Mouse (Mus musculus) heart, embryonic 11.5 days (tissue): ENCODE data around the gene Ttc32. TPM values are rescaled to one million over a fixed set of nuclear protein-coding genes. Genes with fewer than 3 reads are reported as not detected.

ENCODE experiments used
- ATAC-seq: fragments of 200-750 bp; cut with Nextera tagmentation; replicated peaks from 2 replicates; pipeline ENCODE4 v1.8.0; 2017; ENCODE audit warnings: moderate library complexity; ENCODE audit not compliant: insufficient number of reproducible peaks, low FRiP score, low TSS enrichment
- H3K27ac ChIP-seq: fragments of 300-500 bp; sonication (generic); 2 replicates; pipeline ENCODE4 v1.5.1; 2014; ENCODE audit warnings: mild to moderate bottlenecking, low read depth, low read length
- H3K27me3 ChIP-seq: fragments of 300-500 bp; sonication (generic); 2 replicates; pipeline ENCODE4 v1.6.1; 2014; ENCODE audit warnings: mild to moderate bottlenecking, low read length, mixed read lengths; ENCODE audit not compliant: control insufficient read depth, insufficient read depth
- H3K36me3 ChIP-seq: fragments of 300-500 bp; sonication (generic); 2 replicates; pipeline ENCODE4 v1.6.1; 2014; ENCODE audit warnings: mild to moderate bottlenecking, low read length, moderate library complexity, mixed read lengths; ENCODE audit not compliant: control insufficient read depth, insufficient read depth
- H3K4me1 ChIP-seq: fragments of 300-500 bp; sonication (generic); 2 replicates; pipeline ENCODE4 v1.6.1; 2014; ENCODE audit warnings: low read length; ENCODE audit not compliant: control insufficient read depth, insufficient read depth
- H3K4me2 ChIP-seq: fragments of 300-500 bp; sonication (generic); 2 replicates; pipeline ENCODE4 v1.6.1; 2014; ENCODE audit warnings: mild to moderate bottlenecking, moderate library complexity
- H3K4me3 ChIP-seq: fragments of 300-500 bp; sonication (generic); 2 replicates; pipeline ENCODE4 v1.5.1; 2014; ENCODE audit warnings: low read depth, low read length
- H3K9ac ChIP-seq: fragments of 300-500 bp; sonication (generic); 2 replicates; pipeline ENCODE4 v1.6.1; 2014; ENCODE audit warnings: mild to moderate bottlenecking, low read depth, low read length, moderate library complexity
- H3K9me3 ChIP-seq: fragments of 300-500 bp; sonication (generic); replicated peaks from 2 replicates; pipeline ENCODE4 v1.6.1; 2016; ENCODE audit warnings: low read length; ENCODE audit not compliant: control insufficient read depth
- WGBS: fragments of 180-500 bp; shearing (Covaris S2); extraction: QIAGEN DNeasy Blood & Tissue Kit; methylation state at CpG from one replicate; pipeline ENCODE4 v1.1.7; 2014; ENCODE audit not compliant: insufficient replicate concordance; 5-methylcytosine and 5-hydroxymethylcytosine counted together
- polyA plus RNA-seq: library from polyadenylated mRNA; unstranded; fragments of >200 nt; fragmentation: Nextera tagmentation; extraction: Ambion mirVana; gene quantifications from 2 replicates; pipeline ENCODE4 v1.2.1, GENCODE M21; 2014

The Ttc32 gene
- 13.2 and 13.7 TPM in 2 replicates for polyA plus RNA-seq

DNA sequence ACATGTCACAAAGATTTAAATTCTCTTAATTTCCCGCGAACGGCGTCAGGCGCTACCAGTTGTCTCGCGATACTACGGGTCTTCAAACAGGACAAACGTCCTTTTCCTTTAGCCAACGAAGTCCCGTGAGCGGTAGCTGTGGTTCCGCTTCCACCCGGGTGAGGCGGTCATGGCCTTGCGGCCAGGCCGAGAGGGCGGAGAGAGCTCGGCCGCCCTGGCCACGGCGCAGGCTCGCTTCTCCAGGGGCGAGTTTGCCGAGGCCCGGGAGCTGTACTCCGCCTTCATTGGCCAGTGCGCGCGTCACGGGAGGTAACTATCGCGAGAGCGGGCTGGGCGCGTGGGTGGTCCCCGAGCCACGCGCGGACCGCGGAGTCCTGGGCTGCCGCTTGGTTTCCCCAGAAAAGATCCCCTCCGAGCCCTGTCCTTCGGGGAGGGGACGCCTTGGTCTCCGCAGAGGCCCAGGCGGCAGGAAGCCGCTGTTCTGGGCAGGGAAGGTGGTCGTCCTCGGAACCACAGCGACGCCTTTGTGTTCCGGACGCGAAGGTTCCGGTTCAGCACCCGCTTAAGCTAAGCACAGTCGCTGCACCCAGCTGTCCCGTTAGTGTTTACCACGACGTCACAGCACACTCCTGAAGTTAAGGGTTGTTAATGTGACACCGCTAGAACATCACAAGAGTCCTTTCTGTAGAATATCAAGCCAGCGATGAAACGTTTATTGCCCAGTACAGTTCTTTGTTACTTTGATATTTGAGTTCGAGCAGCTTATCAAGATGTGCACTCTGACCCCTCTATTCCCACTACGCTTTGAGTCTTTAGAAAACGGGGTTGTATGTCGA, at the start of gene Ttc32:
Ttc32 (plus strand) TSS at position 110 of the 836 bp plus-strand sequence.
- H3K9ac ChIP-seq: peak within 1 kb of the TSS; percentile 96
- WGBS: under 1% methylated on average over 69 of the region's 69 CpGs
- H3K4me3 ChIP-seq: peak within 1 kb of the TSS; percentile 69
- H3K9me3 ChIP-seq: no peaks in the 10 kb centered on the region
- no peaks in the 10 kb centered on the region for H3K27me3 ChIP-seq
- peak within 1 kb of the TSS; percentile 74 for H3K4me2 ChIP-seq
- ATAC-seq: peak; percentile 93
- peak within 1 kb of the TSS; percentile 97 for H3K27ac ChIP-seq
- no peaks in the 10 kb centered on the region for H3K4me1 ChIP-seq
- no peaks in the 10 kb centered on the region for H3K36me3 ChIP-seq

DNA sequence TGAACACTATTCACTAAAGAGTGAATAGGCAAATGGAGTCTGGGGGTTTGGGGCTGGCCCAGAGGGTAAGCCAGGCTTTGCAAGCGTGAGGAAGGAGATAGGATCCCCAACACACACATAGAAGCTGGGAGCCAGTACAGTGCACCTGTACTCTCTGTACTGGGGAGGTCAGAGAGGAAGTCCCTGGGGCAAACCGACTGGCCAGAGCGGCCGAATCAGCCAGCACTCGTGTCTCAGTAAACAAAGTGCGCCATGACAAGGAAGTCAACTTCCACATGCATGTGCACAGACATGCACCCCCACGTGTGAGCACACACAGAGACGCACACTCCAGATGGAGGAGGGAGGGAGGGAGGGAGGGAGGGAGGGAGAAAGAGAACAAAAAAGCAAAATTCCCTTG, 36.6 kb upstream of the Ttc32 start:
- H3K27me3 ChIP-seq: no peaks in the 10 kb centered on the region
- no peak overlapping the region for H3K9ac ChIP-seq
- ATAC-seq: no peak
- H3K4me3 ChIP-seq: no peak overlapping the region
- no peak overlapping the region for H3K27ac ChIP-seq
- H3K4me2 ChIP-seq: no peak overlapping the region
- H3K4me1 ChIP-seq: no peaks in the 10 kb centered on the region
- 88% methylated on average over 8 of the region's 8 CpGs for WGBS
- H3K9me3 ChIP-seq: no peaks in the 10 kb centered on the region
- no peaks in the 10 kb centered on the region for H3K36me3 ChIP-seq

DNA sequence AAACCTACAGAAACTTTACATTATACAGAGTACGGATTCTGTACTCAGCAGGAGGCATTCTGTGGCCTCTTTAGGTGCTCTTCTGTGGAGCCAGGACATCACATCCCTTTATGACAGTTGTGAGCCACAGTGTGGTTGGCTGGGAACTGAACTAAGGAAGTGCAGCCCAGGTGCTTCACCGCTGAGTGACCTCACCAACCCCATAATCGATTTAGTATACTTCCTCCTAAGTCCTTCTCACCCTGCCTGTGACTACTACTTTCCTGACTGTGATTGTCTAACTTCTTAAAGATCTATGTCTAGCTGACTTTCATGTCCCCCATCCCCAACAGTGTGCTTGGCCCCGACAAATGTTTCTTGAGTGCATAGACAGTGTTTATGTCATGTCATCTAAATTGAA, 31.5 kb upstream of the Ttc32 start:
- no peak overlapping the region for H3K4me2 ChIP-seq
- no peak for ATAC-seq
- H3K9me3 ChIP-seq: no peaks in the 10 kb centered on the region
- H3K9ac ChIP-seq: no peak overlapping the region
- H3K36me3 ChIP-seq: no peaks in the 10 kb centered on the region
- H3K4me3 ChIP-seq: no peak overlapping the region
- WGBS: 89% methylated on average over 4 of the region's 4 CpGs
- H3K4me1 ChIP-seq: no peaks in the 10 kb centered on the region
- H3K27me3 ChIP-seq: no peaks in the 10 kb centered on the region
- H3K27ac ChIP-seq: no peak overlapping the region

DNA sequence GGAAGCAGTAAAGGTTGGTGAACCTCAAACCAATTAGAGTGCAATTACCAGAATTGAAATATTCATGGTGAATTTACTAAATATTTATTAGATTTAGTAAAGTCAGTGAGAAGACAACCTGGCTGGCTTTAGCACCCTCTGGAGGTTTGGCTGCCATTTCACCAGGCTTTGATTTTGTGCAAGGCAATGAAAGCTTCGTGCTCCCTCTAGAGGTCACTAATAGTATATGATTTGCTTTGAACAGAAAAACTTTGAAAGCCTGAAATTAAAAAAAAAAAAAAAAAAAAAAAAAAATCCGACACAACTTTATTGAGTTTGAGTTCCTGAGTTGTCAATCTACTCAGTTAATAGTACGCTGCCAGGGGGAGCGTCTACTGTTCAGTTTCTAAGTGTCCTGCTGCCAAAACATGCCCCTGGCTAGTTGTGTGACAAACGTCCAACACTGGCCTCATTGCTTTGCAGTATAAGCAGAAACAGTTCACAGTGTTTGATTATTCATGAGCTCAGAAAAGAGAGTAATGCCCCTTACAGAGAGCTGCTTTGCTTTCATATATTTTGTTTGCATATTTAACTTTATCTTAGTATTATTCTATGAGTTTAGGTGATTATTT, 27.7 kb upstream of the Ttc32 start:
- WGBS: 15% methylated on average over 5 of the region's 5 CpGs
- ATAC-seq: no peak

DNA sequence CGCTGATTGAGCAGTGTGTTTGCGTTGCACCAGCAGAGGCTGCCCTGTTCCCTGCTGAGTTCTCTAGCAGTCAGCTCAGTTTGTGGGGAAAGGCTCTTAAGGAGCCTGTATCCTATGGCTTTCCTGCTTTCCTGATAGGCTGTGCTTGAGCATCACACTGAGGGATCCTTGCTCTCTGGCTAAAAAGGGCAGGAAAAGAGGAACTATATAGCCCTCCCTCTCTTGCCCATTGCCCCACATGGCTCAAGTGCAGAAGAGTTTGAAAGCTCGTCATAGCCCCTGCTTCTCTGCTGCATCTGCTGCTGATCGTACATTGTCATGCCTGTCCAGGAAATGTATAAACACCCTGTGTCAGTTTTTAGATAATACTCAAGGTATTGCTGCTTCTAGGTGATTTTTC, 22.7 kb upstream of the Ttc32 start:
- Histone ChIP-seq H3K9ac (no peak overlapping the region), H3K9me3 (no peaks in the 10 kb centered on the region), H3K4me1 (no peaks in the 10 kb centered on the region), H3K27ac (no peak overlapping the region), H3K36me3 (no peaks in the 10 kb centered on the region), H3K4me3 (no peak overlapping the region), H3K27me3 (no peaks in the 10 kb centered on the region), H3K4me2 (no peak overlapping the region)
- ATAC-seq: no peak
- WGBS: 52% methylated on average over 4 of the region's 4 CpGs

More for the DNA sequence above, 27.7 kb upstream of the Ttc32 start:
- Histone ChIP-seq H3K27ac (no peak overlapping the region), H3K9me3 (no peaks in the 10 kb centered on the region), H3K36me3 (no peaks in the 10 kb centered on the region), H3K27me3 (no peaks in the 10 kb centered on the region), H3K4me3 (no peak overlapping the region), H3K4me1 (no peaks in the 10 kb centered on the region), H3K9ac (no peak overlapping the region), H3K4me2 (no peak overlapping the region)

DNA sequence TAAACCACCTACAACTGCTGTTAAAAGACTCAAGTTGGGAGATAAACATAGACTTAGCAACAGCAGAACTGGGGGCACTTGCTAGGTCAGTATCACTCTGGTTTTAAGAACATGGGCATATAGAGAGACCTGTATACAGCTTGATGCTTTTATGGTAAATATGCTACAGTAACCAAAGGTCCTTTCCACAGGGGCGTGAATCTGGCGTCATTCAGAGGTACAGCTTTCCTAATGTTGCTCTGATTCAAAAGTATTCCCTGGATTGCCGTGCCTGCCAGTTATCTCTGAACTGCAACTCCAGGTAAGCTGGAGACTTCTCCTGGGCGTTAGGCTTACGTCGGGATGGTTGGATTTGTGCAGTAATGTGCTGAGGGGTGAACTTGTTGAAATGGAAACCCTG, 22.0 kb upstream of the Ttc32 start:
- no peaks in the 10 kb centered on the region for H3K36me3 ChIP-seq
- H3K27ac ChIP-seq: no peak overlapping the region
- H3K27me3 ChIP-seq: no peaks in the 10 kb centered on the region

DNA sequence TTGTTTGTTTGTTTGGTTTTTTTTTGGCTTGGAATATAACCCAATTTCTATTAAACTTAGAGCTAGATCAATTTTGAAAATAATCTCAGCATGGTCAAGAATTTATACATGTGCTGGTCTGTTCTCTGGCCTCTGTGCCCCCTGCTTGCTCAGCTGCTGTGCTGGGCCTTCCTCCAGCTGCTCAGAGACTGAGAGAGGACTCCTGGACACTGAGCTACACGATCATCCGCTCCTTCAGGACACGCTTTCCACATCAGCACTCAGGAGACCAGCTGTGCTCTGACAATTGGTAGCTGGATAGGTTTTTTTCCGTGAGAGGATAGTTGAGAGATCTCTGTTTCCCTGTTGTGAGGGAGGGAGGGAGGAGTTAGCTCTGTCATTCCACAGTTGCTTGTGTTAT, 19.5 kb upstream of the Ttc32 start:
- ATAC-seq: no peak
- WGBS: 47% methylated on average over 4 of the region's 4 CpGs
- H3K27me3 ChIP-seq: no peaks in the 10 kb centered on the region
- 0 out of 2 replicates have a peak overlapping the region, but pooled peaks have one; percentile 10 for H3K9ac ChIP-seq
- H3K36me3 ChIP-seq: no peaks in the 10 kb centered on the region
- H3K4me2 ChIP-seq: no peak overlapping the region
- no peak overlapping the region for H3K4me3 ChIP-seq
- H3K4me1 ChIP-seq: no peaks in the 10 kb centered on the region
- H3K9me3 ChIP-seq: no peaks in the 10 kb centered on the region
- H3K27ac ChIP-seq: no peak overlapping the region

More for the DNA sequence above, 22.0 kb upstream of the Ttc32 start:
- Histone ChIP-seq H3K9me3 (no peaks in the 10 kb centered on the region), H3K9ac (no peak overlapping the region), H3K4me2 (no peak overlapping the region), H3K4me1 (no peaks in the 10 kb centered on the region), H3K4me3 (no peak overlapping the region)
- no peak for ATAC-seq
- 87% methylated on average over 6 of the region's 6 CpGs for WGBS

DNA sequence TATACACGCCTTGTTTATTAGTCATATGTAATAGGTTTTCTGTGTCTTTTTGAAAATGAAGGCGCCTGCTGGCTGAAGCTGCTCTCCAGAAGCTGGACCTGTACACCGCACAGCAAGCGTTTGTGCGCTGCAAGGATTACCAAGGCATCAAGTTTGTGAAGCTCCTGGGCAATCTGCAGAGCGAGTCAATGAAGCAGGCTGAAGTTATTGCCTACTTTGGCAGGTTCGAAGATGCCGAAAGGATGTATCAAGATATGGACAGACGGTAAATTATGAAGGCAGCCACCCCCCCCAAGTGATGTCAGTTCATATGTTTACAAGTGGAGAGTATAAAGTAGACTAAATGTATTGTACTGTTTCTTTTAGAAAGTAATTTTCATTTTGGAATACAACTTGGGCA, 13.4 kb upstream of the Ttc32 start:
- H3K36me3 ChIP-seq: no peaks in the 10 kb centered on the region
- 89% methylated on average over 9 of the region's 9 CpGs for WGBS
- no peak overlapping the region for H3K9ac ChIP-seq

More for the DNA sequence above, 13.4 kb upstream of the Ttc32 start:
- Histone ChIP-seq H3K9me3 (no peaks in the 10 kb centered on the region), H3K27me3 (no peaks in the 10 kb centered on the region), H3K4me1 (no peaks in the 10 kb centered on the region), H3K4me2 (no peak overlapping the region), H3K27ac (no peak overlapping the region), H3K4me3 (no peak overlapping the region)
- ATAC-seq: no peak
